Mouse (Mus musculus): ENCODE measurements around the gene Thsd4. TPM values are rescaled to one million over a fixed set of nuclear protein-coding genes. Genes with fewer than 3 reads are reported as not detected.

The Thsd4 gene
- polyA plus RNA-seq, 1 experiment from 2014 or later, result 19.9 TPM

DNA sequence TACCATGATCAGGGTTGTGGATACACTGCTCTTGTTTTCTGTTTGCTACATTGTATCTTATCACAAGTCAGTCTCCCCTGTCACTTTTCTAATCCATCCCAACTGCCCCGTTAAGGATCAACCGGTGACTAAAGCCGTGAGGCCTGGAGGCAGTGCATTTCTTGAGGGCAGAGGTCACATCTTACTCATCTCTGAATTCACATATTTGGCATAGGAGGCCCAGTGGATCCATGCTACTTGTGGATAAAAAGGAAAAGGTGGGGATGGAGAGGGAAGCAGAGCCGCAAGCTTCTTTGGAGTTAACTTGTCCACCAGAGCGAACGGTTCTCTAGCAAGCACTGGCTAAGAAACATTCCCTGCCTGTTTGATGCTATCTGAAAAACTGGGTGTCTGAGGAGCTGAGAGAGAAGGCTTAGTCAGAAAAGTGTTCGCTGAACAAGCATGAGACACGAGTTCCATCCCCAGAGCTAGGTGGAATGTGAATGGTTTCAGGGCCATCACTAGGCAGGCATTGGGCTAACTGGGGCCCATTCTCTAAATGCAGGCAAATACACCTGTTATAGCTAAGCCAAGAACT is 211.0 kb downstream of the Thsd4 start:
- Histone ChIP-seq H3K4me2 (ENCODE audit: low read length) (no peak overlapping the region), H3K9me3 (replicated peaks; ENCODE audit: low read length) (no peaks in the 10 kb centered on the region), H3K4me3 (replicated peaks; ENCODE audit: low read depth, low read length) (no peak overlapping the region), H3K9ac (ENCODE audit: low read depth, low read length) (no peak overlapping the region), H3K4me1 (replicated peaks; ENCODE audit: insufficient read depth, low read length) (peaks cover 45% of the 10 kb centered on the region), H3K36me3 (ENCODE audit: insufficient read depth, low read length) (no peaks in the 10 kb centered on the region), H3K27ac (0 out of 2 replicates have a peak overlapping the region, but pooled peaks have one; percentile 70), H3K27me3 (ENCODE audit: insufficient read depth, low read length) (no peaks in the 10 kb centered on the region)
- TF ChIP-seq CTCF (IDR thresholded peaks at IDR 0.05; ENCODE audit: low read depth), result no peak
- 65% methylated on average over 8 of the region's 8 CpGs for WGBS
- DNase-seq (ENCODE audit: low spot score) (no peak), ATAC-seq (replicated peaks; ENCODE audit: low FRiP score, low read depth) (no peak)

DNA sequence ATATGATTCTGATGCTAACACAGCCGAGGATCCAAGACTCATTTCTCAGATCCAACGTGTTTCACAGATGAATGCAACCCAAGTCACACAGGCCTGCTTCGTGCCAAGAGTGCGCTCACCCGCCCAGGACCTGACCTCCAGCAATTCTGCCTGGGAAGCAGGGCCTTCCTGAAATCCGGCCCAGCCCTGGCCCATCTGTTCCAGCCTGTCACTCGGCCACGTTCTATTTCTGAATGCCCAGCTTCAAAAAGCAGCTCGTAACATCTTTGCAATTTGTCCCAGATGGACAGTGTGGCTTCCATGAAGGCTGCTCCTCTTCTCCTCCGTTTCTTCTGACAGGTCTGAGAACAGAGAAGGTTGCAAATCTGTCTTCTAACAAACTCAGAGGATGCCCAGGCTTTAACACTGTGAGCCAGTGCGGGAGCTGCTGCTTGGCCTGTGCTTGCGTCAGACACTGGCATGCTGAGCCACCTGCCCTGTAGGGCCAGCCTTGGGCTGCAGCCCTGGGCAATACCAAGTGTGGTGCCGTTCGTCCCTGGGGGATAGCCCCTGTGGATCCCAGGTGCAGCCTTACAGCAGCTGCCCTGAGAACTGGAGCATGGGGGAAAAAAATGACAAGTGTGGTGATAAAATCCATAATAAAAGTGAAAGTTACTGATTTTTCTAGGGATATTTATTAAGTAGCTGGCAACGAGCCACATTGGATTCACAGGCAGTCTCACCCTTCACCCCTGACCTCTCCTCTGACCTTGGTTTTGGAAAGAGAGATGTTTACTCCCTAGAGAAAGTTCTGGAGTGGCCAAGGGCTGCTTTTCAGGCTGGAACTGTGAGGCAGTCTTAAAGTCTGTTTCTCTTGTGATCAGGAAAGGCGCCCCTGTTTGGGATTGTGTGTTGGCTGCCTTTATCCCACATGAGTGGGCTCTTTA is 211.8 kb downstream of the Thsd4 start:
- no peaks in the 10 kb centered on the region for H3K27me3 ChIP-seq (ENCODE audit: insufficient read depth, low read length)
- no peak overlapping the region for H3K4me3 ChIP-seq (replicated peaks; ENCODE audit: low read depth, low read length)
- TF ChIP-seq CTCF (IDR thresholded peaks at IDR 0.05; ENCODE audit: low read depth), result no peak
- no peaks in the 10 kb centered on the region for H3K36me3 ChIP-seq (ENCODE audit: insufficient read depth, low read length)
- peak; percentile 46; the same call in 1 of the 2 replicates for ATAC-seq (replicated peaks; ENCODE audit: low FRiP score, low read depth)
- no peak overlapping the region for H3K9ac ChIP-seq (ENCODE audit: low read depth, low read length)
- no peaks in the 10 kb centered on the region for H3K9me3 ChIP-seq (replicated peaks; ENCODE audit: low read length)
- H3K4me2 ChIP-seq (ENCODE audit: low read length), result no peak overlapping the region
- peaks cover 37% of the 10 kb centered on the region for H3K4me1 ChIP-seq (replicated peaks; ENCODE audit: insufficient read depth, low read length)
- H3K27ac ChIP-seq, result peak overlapping the region; percentile 70
- 31% methylated on average over 16 of the region's 16 CpGs for WGBS
- no peak for DNase-seq (ENCODE audit: low spot score)

GRCm38 (mm10) chr9:60308182-60308581 is 213.7 kb downstream of the Thsd4 start:
- no peaks in the 10 kb centered on the region for H3K9me3 ChIP-seq (replicated peaks; ENCODE audit: low read length)
- H3K27me3 ChIP-seq (ENCODE audit: insufficient read depth, low read length), result no peaks in the 10 kb centered on the region
- no peak for TF ChIP-seq CTCF (IDR thresholded peaks at IDR 0.05; ENCODE audit: low read depth)
- H3K36me3 ChIP-seq (ENCODE audit: insufficient read depth, low read length), result no peaks in the 10 kb centered on the region
- H3K4me3 ChIP-seq (replicated peaks; ENCODE audit: low read depth, low read length), result no peak overlapping the region
- no peak overlapping the region for H3K9ac ChIP-seq (ENCODE audit: low read depth, low read length)
- no peak for DNase-seq (ENCODE audit: low spot score)
- no peak overlapping the region for H3K27ac ChIP-seq
- peaks cover 30% of the 10 kb centered on the region for H3K4me1 ChIP-seq (replicated peaks; ENCODE audit: insufficient read depth, low read length)
- H3K4me2 ChIP-seq (ENCODE audit: low read length), result no peak overlapping the region
- ATAC-seq (replicated peaks; ENCODE audit: low FRiP score, low read depth), result no peak; the same call in 1 of the 2 replicates
- WGBS, result 49% methylated on average over 4 of the region's 4 CpGs

- no peak overlapping the region for H3K4me3 ChIP-seq (replicated peaks; ENCODE audit: low read depth, low read length)
- H3K27ac ChIP-seq, result no peak overlapping the region
- no peak overlapping the region for H3K4me2 ChIP-seq (ENCODE audit: low read length)
- no peak overlapping the region for H3K9ac ChIP-seq (ENCODE audit: low read depth, low read length)
- H3K9me3 ChIP-seq (replicated peaks; ENCODE audit: low read length), result no peaks in the 10 kb centered on the region
- no peaks in the 10 kb centered on the region for H3K27me3 ChIP-seq (ENCODE audit: insufficient read depth, low read length)
- no peaks in the 10 kb centered on the region for H3K36me3 ChIP-seq (ENCODE audit: insufficient read depth, low read length)
- H3K4me1 ChIP-seq (replicated peaks; ENCODE audit: insufficient read depth, low read length), result peaks cover 28% of the 10 kb centered on the region
- no peak for TF ChIP-seq CTCF (IDR thresholded peaks at IDR 0.05; ENCODE audit: low read depth)
- WGBS, result 55% methylated on average over 5 of the region's 5 CpGs
- ATAC-seq (replicated peaks; ENCODE audit: low FRiP score, low read depth) (no peak), DNase-seq (ENCODE audit: low spot score) (no peak)
Measured at GRCm38 (mm10) chr9:60307469-60307868, 214.4 kb downstream of the Thsd4 start.

- H3K27me3 ChIP-seq (ENCODE audit: insufficient read depth, low read length), result no peaks in the 10 kb centered on the region
- H3K4me1 ChIP-seq (replicated peaks; ENCODE audit: insufficient read depth, low read length), result peaks cover 17% of the 10 kb centered on the region
- H3K27ac ChIP-seq, result peak overlapping the region; percentile 77
- no peak overlapping the region for H3K4me2 ChIP-seq (ENCODE audit: low read length)
- no peaks in the 10 kb centered on the region for H3K36me3 ChIP-seq (ENCODE audit: insufficient read depth, low read length)
- H3K9me3 ChIP-seq (replicated peaks; ENCODE audit: low read length), result no peaks in the 10 kb centered on the region
- no peak overlapping the region for H3K4me3 ChIP-seq (replicated peaks; ENCODE audit: low read depth, low read length)
- TF ChIP-seq CTCF (IDR thresholded peaks at IDR 0.05; ENCODE audit: low read depth), result no peak
- ATAC-seq (replicated peaks; ENCODE audit: low FRiP score, low read depth) (no peak; the same call in 1 of the 2 replicates), DNase-seq (ENCODE audit: low spot score) (no peak)
- H3K9ac ChIP-seq (ENCODE audit: low read depth, low read length), result no peak overlapping the region
- 77% methylated on average over 4 of the region's 4 CpGs for WGBS
Measured at GRCm38 (mm10) chr9:60306241-60306640, 215.6 kb downstream of the Thsd4 start.

DNA sequence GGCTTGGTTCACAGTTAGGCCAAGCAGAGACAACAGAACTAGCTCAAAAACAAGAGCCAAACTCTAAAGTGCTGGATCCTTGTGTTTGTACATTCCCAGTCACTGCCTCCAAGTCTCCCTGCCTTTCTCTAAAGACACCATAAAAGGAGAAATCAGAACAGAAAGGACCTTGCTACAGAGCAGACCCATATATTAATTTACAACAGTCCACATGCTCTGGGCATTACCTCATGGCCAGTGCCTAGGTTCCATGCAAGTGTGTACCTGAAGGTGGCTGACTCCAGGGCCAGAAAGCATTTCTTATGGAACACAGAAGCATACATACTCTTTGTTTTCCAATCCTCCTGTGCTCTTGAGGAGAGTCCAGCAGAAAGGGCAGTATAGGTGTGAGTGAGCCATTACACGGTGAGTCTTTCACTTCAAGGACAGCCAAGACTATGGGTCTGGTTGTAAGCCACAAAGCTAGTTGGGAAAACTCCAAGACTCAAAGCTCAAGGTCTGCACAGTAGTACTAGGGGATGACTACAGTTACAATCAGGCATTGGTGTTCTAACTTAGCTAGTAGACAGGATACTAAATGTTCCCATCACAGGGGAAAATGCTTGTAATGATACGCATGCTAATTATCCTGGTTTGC is 216.5 kb downstream of the Thsd4 start:
- Histone ChIP-seq H3K4me2 (ENCODE audit: low read length) (no peak overlapping the region), H3K36me3 (ENCODE audit: insufficient read depth, low read length) (0 out of 2 replicates have a peak, but pooled peaks cover 5% of the 10 kb centered on the region), H3K27me3 (ENCODE audit: insufficient read depth, low read length) (no peaks in the 10 kb centered on the region), H3K4me3 (replicated peaks; ENCODE audit: low read depth, low read length) (no peak overlapping the region), H3K4me1 (replicated peaks; ENCODE audit: insufficient read depth, low read length) (peaks cover 12% of the 10 kb centered on the region), H3K9me3 (replicated peaks; ENCODE audit: low read length) (no peaks in the 10 kb centered on the region), H3K9ac (ENCODE audit: low read depth, low read length) (no peak overlapping the region), H3K27ac (peak overlapping the region; percentile 8; the same call in 1 of the 2 replicates)
- WGBS, result 91% methylated on average over 2 of the region's 2 CpGs
- DNase-seq (ENCODE audit: low spot score) (no peak), ATAC-seq (replicated peaks; ENCODE audit: low FRiP score, low read depth) (no peak)
- TF ChIP-seq CTCF (IDR thresholded peaks at IDR 0.05; ENCODE audit: low read depth), result no peak

Data from kidney, postnatal 0 days (tissue).